ENCODE assay signal across 28 mouse cellular contexts in genomic region chr12:94060336-94060735, GRCm38 (mm10).
DNase-seq lines count a peak whose midpoint lies in the region; ATAC-seq lines count a peak whose summit lies in the region.
"Had no signal": no experiment of that assay in that cellular context is flagged by ENCODE, and none has a peak within 500 bp of the region (broad histone marks: within the 10 kb centered on the region; RNA-seq: fewer than 3 reads in every experiment).

No protein-coding gene starts in this region.

- DNase-seq in forebrain, embryonic 14.5 days (ENCODE audit: low spot score) = peak; percentile 61
- DNase-seq in forebrain, embryonic 10.5 days (ENCODE audit: extremely low spot score, low spot score) = no peak
- no peak for DNase-seq in hindbrain, embryonic 11.5 days (ENCODE audit: low spot score)
- DNase-seq in midbrain, embryonic 14.5 days = peak; percentile 24
- DNase-seq in midbrain, embryonic 10.5 days (ENCODE audit: low spot score) = no peak
- DNase-seq in retina, postnatal 1 day = peak; percentile 35
- DNase-seq in Muller cell, postnatal 12 days (ENCODE audit: inconsistent ontology term) = no peak
- DNase-seq: adrenal gland, postnatal 14 days; cerebellum, adult 8-10 months; gastrocnemius, adult 2 months; gastrocnemius, postnatal 36 days; heart, adult 18-20 months; kidney, adult 18-20 months; kidney, postnatal 36 days; liver; lung, embryonic 14.5 days; lung, postnatal 14 days; right cerebral cortex, adult 18-20 months; right cerebral cortex, postnatal 4 days; thymus, adult 18-20 months; thymus, postnatal 25 days had no signal

- no peaks in the 10 kb centered on the region for H3K4me1 ChIP-seq in forebrain, embryonic 14.5 days (ENCODE audit: control insufficient read depth, insufficient read depth, low read length)
- no peaks in the 10 kb centered on the region for H3K4me1 ChIP-seq in forebrain, embryonic 10.5 days
- H3K4me1 ChIP-seq in hindbrain, embryonic 16.5 days (ENCODE audit: control insufficient read depth, insufficient read depth, low read depth, low read length) = no peaks in the 10 kb centered on the region
- no peaks in the 10 kb centered on the region for H3K4me1 ChIP-seq in hindbrain, embryonic 11.5 days (replicated peaks; ENCODE audit: control insufficient read depth, insufficient read depth, low read length)
- H3K4me1 ChIP-seq in midbrain, embryonic 14.5 days (ENCODE audit: control insufficient read depth, insufficient read depth, low read length) = no peaks in the 10 kb centered on the region
- no peaks in the 10 kb centered on the region for H3K4me1 ChIP-seq in midbrain, embryonic 10.5 days
- H3K4me1 ChIP-seq: embryonic facial prominence, embryonic 13.5 days; heart, embryonic 12.5 days; kidney, embryonic 15.5 days had no signal

- WGBS in forebrain, embryonic 14.5 days = 85% methylated on average over 2 of the region's 2 CpGs
- 95% methylated on average over 2 of the region's 2 CpGs for WGBS in forebrain, embryonic 10.5 days
- WGBS in hindbrain, embryonic 16.5 days = 70% methylated on average over 2 of the region's 2 CpGs
- 91% methylated on average over 2 of the region's 2 CpGs for WGBS in hindbrain, embryonic 11.5 days
- WGBS in midbrain, embryonic 14.5 days = 78% methylated on average over 2 of the region's 2 CpGs
- 89% methylated on average over 2 of the region's 2 CpGs for WGBS in midbrain, embryonic 10.5 days

- H3K36me3 ChIP-seq in forebrain, embryonic 14.5 days (ENCODE audit: control insufficient read depth, insufficient read depth, low read length) = no peaks in the 10 kb centered on the region
- no peaks in the 10 kb centered on the region for H3K36me3 ChIP-seq in forebrain, embryonic 10.5 days (replicated peaks)
- H3K36me3 ChIP-seq in hindbrain, embryonic 16.5 days (ENCODE audit: control insufficient read depth, insufficient read depth, low read length) = no peaks in the 10 kb centered on the region
- H3K36me3 ChIP-seq in hindbrain, embryonic 11.5 days (ENCODE audit: control insufficient read depth, insufficient read depth, low read length) = no peaks in the 10 kb centered on the region
- H3K36me3 ChIP-seq in midbrain, embryonic 14.5 days (ENCODE audit: control insufficient read depth, insufficient read depth, low read length) = no peaks in the 10 kb centered on the region
- no peaks in the 10 kb centered on the region for H3K36me3 ChIP-seq in midbrain, embryonic 10.5 days
- H3K36me3 ChIP-seq: embryonic facial prominence, embryonic 13.5 days; heart, embryonic 12.5 days; kidney, embryonic 15.5 days had no signal

- no peaks in the 10 kb centered on the region for H3K27me3 ChIP-seq in forebrain, embryonic 14.5 days (replicated peaks; ENCODE audit: control insufficient read depth, insufficient read depth, low read length)
- H3K27me3 ChIP-seq in forebrain, embryonic 10.5 days (ENCODE audit: poor library complexity, severe bottlenecking) = no peaks in the 10 kb centered on the region
- H3K27me3 ChIP-seq in hindbrain, embryonic 16.5 days (replicated peaks; ENCODE audit: control insufficient read depth, insufficient read depth, low read length) = no peaks in the 10 kb centered on the region
- H3K27me3 ChIP-seq in hindbrain, embryonic 11.5 days (ENCODE audit: control insufficient read depth, insufficient read depth, low read length) = no peaks in the 10 kb centered on the region
- H3K27me3 ChIP-seq in midbrain, embryonic 14.5 days (ENCODE audit: control insufficient read depth, insufficient read depth, low read length) = no peaks in the 10 kb centered on the region
- no peaks in the 10 kb centered on the region for H3K27me3 ChIP-seq in midbrain, embryonic 10.5 days (ENCODE audit: low read depth, poor library complexity, severe bottlenecking)
- H3K27me3 ChIP-seq: embryonic facial prominence, embryonic 13.5 days; heart, embryonic 12.5 days; kidney, embryonic 15.5 days had no signal

- no peak overlapping the region for H3K9ac ChIP-seq in forebrain, embryonic 14.5 days (ENCODE audit: low read length)
- no peak overlapping the region for H3K9ac ChIP-seq in hindbrain, embryonic 16.5 days (ENCODE audit: low read depth, low read length)
- H3K9ac ChIP-seq in hindbrain, embryonic 11.5 days (ENCODE audit: low read depth, low read length) = no peak overlapping the region
- H3K9ac ChIP-seq in midbrain, embryonic 14.5 days (replicated peaks; ENCODE audit: low read length) = no peak overlapping the region
- H3K9ac ChIP-seq: embryonic facial prominence, embryonic 13.5 days; heart, embryonic 12.5 days; kidney, embryonic 15.5 days; liver, embryonic 14.5 days; lung, embryonic 14.5 days had no signal

- H3K27ac ChIP-seq in forebrain, embryonic 14.5 days (ENCODE audit: low read depth, low read length) = no peak overlapping the region
- H3K27ac ChIP-seq in forebrain, embryonic 10.5 days = no peak overlapping the region
- no peak overlapping the region for H3K27ac ChIP-seq in hindbrain, embryonic 16.5 days (ENCODE audit: low read depth, low read length)
- H3K27ac ChIP-seq in hindbrain, embryonic 11.5 days (ENCODE audit: low read depth, low read length) = no peak overlapping the region
- no peak overlapping the region for H3K27ac ChIP-seq in midbrain, embryonic 14.5 days (replicated peaks; ENCODE audit: low read depth, low read length)
- H3K27ac ChIP-seq in midbrain, embryonic 10.5 days (replicated peaks) = no peak overlapping the region
- H3K27ac ChIP-seq: embryonic facial prominence, embryonic 13.5 days; gastrocnemius, adult 2 months; kidney, embryonic 15.5 days; liver, embryonic 14.5 days; stomach, postnatal 0 days had no signal

- no peak overlapping the region for H3K4me2 ChIP-seq in forebrain, embryonic 14.5 days (ENCODE audit: low read length)
- H3K4me2 ChIP-seq in hindbrain, embryonic 16.5 days (ENCODE audit: low read length) = no peak overlapping the region
- no peak overlapping the region for H3K4me2 ChIP-seq in hindbrain, embryonic 11.5 days (replicated peaks; ENCODE audit: low read depth, low read length)
- no peak overlapping the region for H3K4me2 ChIP-seq in midbrain, embryonic 14.5 days (ENCODE audit: low read length)
- H3K4me2 ChIP-seq: embryonic facial prominence, embryonic 13.5 days; heart, embryonic 12.5 days; kidney, embryonic 15.5 days; lung, embryonic 14.5 days had no signal

- H3K4me3 ChIP-seq in forebrain, embryonic 14.5 days (ENCODE audit: low read depth, low read length) = no peak overlapping the region
- H3K4me3 ChIP-seq in forebrain, embryonic 10.5 days = no peak overlapping the region
- H3K4me3 ChIP-seq in hindbrain, embryonic 16.5 days (ENCODE audit: low read length) = no peak overlapping the region
- H3K4me3 ChIP-seq in hindbrain, embryonic 11.5 days (ENCODE audit: low read depth, low read length) = no peak overlapping the region
- no peak overlapping the region for H3K4me3 ChIP-seq in midbrain, embryonic 14.5 days (replicated peaks; ENCODE audit: low read depth, low read length)
- H3K4me3 ChIP-seq in midbrain, embryonic 10.5 days = no peak overlapping the region
- H3K4me3 ChIP-seq: embryonic facial prominence, embryonic 13.5 days; gastrocnemius, adult 2 months; heart, embryonic 12.5 days; kidney, embryonic 15.5 days had no signal

- H3K9me3 ChIP-seq in forebrain, embryonic 14.5 days (replicated peaks; ENCODE audit: control insufficient read depth, low read length) = no peaks in the 10 kb centered on the region
- H3K9me3 ChIP-seq in forebrain, embryonic 10.5 days = no peaks in the 10 kb centered on the region
- H3K9me3 ChIP-seq in hindbrain, embryonic 16.5 days (ENCODE audit: control insufficient read depth, low read length) = no peaks in the 10 kb centered on the region
- H3K9me3 ChIP-seq in hindbrain, embryonic 11.5 days (ENCODE audit: control insufficient read depth, low read length) = no peaks in the 10 kb centered on the region
- no peaks in the 10 kb centered on the region for H3K9me3 ChIP-seq in midbrain, embryonic 14.5 days (ENCODE audit: control insufficient read depth, low read length)
- no peaks in the 10 kb centered on the region for H3K9me3 ChIP-seq in midbrain, embryonic 10.5 days (replicated peaks)
- H3K9me3 ChIP-seq: embryonic facial prominence, embryonic 13.5 days; heart, embryonic 12.5 days; kidney, embryonic 15.5 days had no signal

- no peak for ATAC-seq in forebrain, embryonic 14.5 days
- peak; percentile 67 for ATAC-seq in hindbrain, embryonic 16.5 days
- no peak for ATAC-seq in hindbrain, embryonic 11.5 days (ENCODE audit: low FRiP score)
- ATAC-seq in midbrain, embryonic 14.5 days (ENCODE audit: low FRiP score, low TSS enrichment) = no peak
- ATAC-seq: inflammation-experienced regulatory T-cells, adult 6 months had no signal

Comparison
In these comparisons a context has a peak if more than half of its experiments do, and no peak if none do; other contexts are left out.
1. DNase-seq: peak in forebrain, embryonic 14.5 days (single experiment), midbrain, embryonic 14.5 days (single experiment) and retina, postnatal 1 day (single experiment); none in forebrain, embryonic 10.5 days (single experiment), hindbrain, embryonic 11.5 days (single experiment), midbrain, embryonic 10.5 days (single experiment) and Muller cell, postnatal 12 days (single experiment).